28 mouse cellular contexts compared by ENCODE assay signal in genomic region chr1:39831594-39832039, GRCm38 (mm10). TPM values are rescaled to one million over a fixed set of nuclear protein-coding genes. Genes with fewer than 3 reads are reported as not detected.
A peak's percentile ranks its signal among the peaks of the same experiment; 100 is the strongest.
DNase-seq lines count a peak whose midpoint lies in the region; ATAC-seq and TF ChIP-seq lines count a peak whose summit lies in the region.
"Had no signal": no experiment of that assay in that cellular context is flagged by ENCODE, and none has a peak within 500 bp of the region (broad histone marks: within the 10 kb centered on the region; RNA-seq: fewer than 3 reads in every experiment).

No protein-coding gene starts in this region.

- no peak for DNase-seq in embryonic facial prominence, embryonic 10.5 days (ENCODE audit: low spot score)
- DNase-seq in limb, embryonic 14.5 days (ENCODE audit: low spot score), result no peak
- no peak for DNase-seq in limb, embryonic 10.5 days (ENCODE audit: low spot score)
- DNase-seq in large intestine, adult 2 months (ENCODE audit: low read depth, low spot score), result peak; percentile 59
- no peak for DNase-seq in urinary bladder, adult 18-20 months (ENCODE audit: low spot score in 2 of 2)
- DNase-seq in ovary, postnatal 36 days (ENCODE audit: low spot score), result no peak
- DNase-seq: adrenal gland, adult 8-10 months; adrenal gland, postnatal 14 days; adrenal gland, postnatal 36 days; B cell, adult 2 months; cerebellum, adult 11 months; cerebellum, adult 18-20 months; cerebellum, adult 8-10 months; cerebellum, adult 9-11 months; cerebellum, postnatal 36 days; embryo, embryonic 11 days had no signal

- H3K36me3 ChIP-seq in embryonic facial prominence, embryonic 13.5 days, result no peaks in the 10 kb centered on the region
- H3K36me3 ChIP-seq in embryonic facial prominence, embryonic 10.5 days (replicated peaks), result no peaks in the 10 kb centered on the region
- no peaks in the 10 kb centered on the region for H3K36me3 ChIP-seq in limb, embryonic 14.5 days (ENCODE audit: control insufficient read depth, insufficient read depth, low read length)
- no peaks in the 10 kb centered on the region for H3K36me3 ChIP-seq in limb, embryonic 10.5 days
- H3K36me3 ChIP-seq in intestine, embryonic 15.5 days, result no peaks in the 10 kb centered on the region
- H3K36me3 ChIP-seq: embryonic facial prominence, embryonic 12.5 days; embryonic facial prominence, embryonic 15.5 days; forebrain, embryonic 10.5 days; forebrain, embryonic 12.5 days; G1E had no signal

- TF ChIP-seq POLR2A in limb, embryonic 14.5 days (IDR thresholded peaks at IDR 0.05; ENCODE audit: borderline replicate concordance, extremely low read depth, insufficient read depth, insufficient read length), result no peak

- no peaks in the 10 kb centered on the region for H3K27me3 ChIP-seq in embryonic facial prominence, embryonic 13.5 days
- H3K27me3 ChIP-seq in embryonic facial prominence, embryonic 10.5 days (replicated peaks; ENCODE audit: low read depth, poor library complexity, severe bottlenecking), result no peaks in the 10 kb centered on the region
- H3K27me3 ChIP-seq in limb, embryonic 14.5 days (ENCODE audit: control insufficient read depth, insufficient read depth, low read length), result no peaks in the 10 kb centered on the region
- H3K27me3 ChIP-seq in limb, embryonic 10.5 days (ENCODE audit: low read depth, poor library complexity, severe bottlenecking), result no peaks in the 10 kb centered on the region
- no peaks in the 10 kb centered on the region for H3K27me3 ChIP-seq in intestine, embryonic 15.5 days (replicated peaks)
- H3K27me3 ChIP-seq: CH12.LX; embryonic facial prominence, embryonic 12.5 days; embryonic facial prominence, embryonic 15.5 days; forebrain, embryonic 12.5 days had no signal

- no peak for ATAC-seq in embryonic facial prominence, embryonic 13.5 days (ENCODE audit: insufficient number of reproducible peaks, insufficient read depth, low FRiP score, low TSS enrichment, low read depth)
- 0 out of 2 replicates have a peak, but pooled peaks have one; percentile 21 for ATAC-seq in limb, embryonic 14.5 days (ENCODE audit: low FRiP score, low read depth)
- ATAC-seq in intestine, embryonic 15.5 days, result peak; percentile 72
- ATAC-seq: CD4-positive, CD25-positive, alpha-beta regulatory T cell, adult 4 months; forebrain, embryonic 14.5 days; forebrain, embryonic 16.5 days had no signal

- peaks cover 33% of the 10 kb centered on the region for H3K4me1 ChIP-seq in embryonic facial prominence, embryonic 13.5 days
- peaks cover 22% of the 10 kb centered on the region; the same call in 1 of the 2 replicates for H3K4me1 ChIP-seq in embryonic facial prominence, embryonic 10.5 days
- peaks cover 16% of the 10 kb centered on the region for H3K4me1 ChIP-seq in limb, embryonic 14.5 days (ENCODE audit: control insufficient read depth, insufficient read depth, low read length)
- 0 out of 2 replicates have a peak, but pooled peaks cover 4% of the 10 kb centered on the region for H3K4me1 ChIP-seq in limb, embryonic 10.5 days
- H3K4me1 ChIP-seq in intestine, embryonic 15.5 days (replicated peaks), result 0 out of 2 replicates have a peak, but pooled peaks cover 4% of the 10 kb centered on the region
- H3K4me1 ChIP-seq: forebrain, embryonic 12.5 days had no signal

- no peak overlapping the region for H3K4me2 ChIP-seq in embryonic facial prominence, embryonic 13.5 days
- H3K4me2 ChIP-seq in limb, embryonic 14.5 days (replicated peaks; ENCODE audit: low read depth, low read length, severe bottlenecking), result no peak overlapping the region
- H3K4me2 ChIP-seq in intestine, embryonic 15.5 days (replicated peaks), result no peak overlapping the region
- H3K4me2 ChIP-seq: embryonic facial prominence, embryonic 12.5 days; embryonic facial prominence, embryonic 15.5 days; forebrain, embryonic 12.5 days had no signal

- peak overlapping the region; percentile 85 for H3K27ac ChIP-seq in embryonic facial prominence, embryonic 13.5 days
- no peak overlapping the region for H3K27ac ChIP-seq in embryonic facial prominence, embryonic 10.5 days (replicated peaks)
- no peak overlapping the region for H3K27ac ChIP-seq in limb, embryonic 14.5 days (replicated peaks; ENCODE audit: low read depth, low read length)
- H3K27ac ChIP-seq in limb, embryonic 10.5 days, result no peak overlapping the region
- H3K27ac ChIP-seq in intestine, embryonic 15.5 days, result no peak overlapping the region
- H3K27ac ChIP-seq: forebrain, embryonic 10.5 days; forebrain, embryonic 12.5 days had no signal

- H3K9ac ChIP-seq in embryonic facial prominence, embryonic 13.5 days, result no peak overlapping the region
- H3K9ac ChIP-seq in limb, embryonic 14.5 days (ENCODE audit: low read depth, low read length, severe bottlenecking), result no peak overlapping the region
- H3K9ac ChIP-seq in intestine, embryonic 15.5 days, result no peak overlapping the region
- H3K9ac ChIP-seq: embryonic facial prominence, embryonic 12.5 days; embryonic facial prominence, embryonic 15.5 days; forebrain, embryonic 12.5 days had no signal

- WGBS in embryonic facial prominence, embryonic 13.5 days, result 37% methylated on average over 4 of the region's 4 CpGs
- WGBS in embryonic facial prominence, embryonic 10.5 days, result 81% methylated on average over 4 of the region's 4 CpGs
- 28% methylated on average over 4 of the region's 4 CpGs for WGBS in limb, embryonic 14.5 days
- 64% methylated on average over 4 of the region's 4 CpGs for WGBS in limb, embryonic 10.5 days
- WGBS in intestine, embryonic 15.5 days, result 50% methylated on average over 4 of the region's 4 CpGs
- WGBS in large intestine, adult 2 months, result 27% methylated on average over 4 of the region's 4 CpGs

- H3K4me3 ChIP-seq in embryonic facial prominence, embryonic 13.5 days, result no peak overlapping the region
- no peak overlapping the region for H3K4me3 ChIP-seq in embryonic facial prominence, embryonic 10.5 days
- H3K4me3 ChIP-seq in limb, embryonic 14.5 days (replicated peaks; ENCODE audit: low read length), result no peak overlapping the region
- H3K4me3 ChIP-seq in limb, embryonic 10.5 days, result no peak overlapping the region
- no peak overlapping the region for H3K4me3 ChIP-seq in intestine, embryonic 15.5 days (replicated peaks)
- H3K4me3 ChIP-seq: embryonic facial prominence, embryonic 12.5 days; embryonic facial prominence, embryonic 15.5 days; erythroblast, embryonic 14.5 days; forebrain, embryonic 10.5 days; forebrain, embryonic 12.5 days had no signal

- no peaks in the 10 kb centered on the region for H3K9me3 ChIP-seq in embryonic facial prominence, embryonic 13.5 days
- no peaks in the 10 kb centered on the region for H3K9me3 ChIP-seq in embryonic facial prominence, embryonic 10.5 days
- H3K9me3 ChIP-seq in limb, embryonic 14.5 days (ENCODE audit: control insufficient read depth, low read length), result no peaks in the 10 kb centered on the region
- H3K9me3 ChIP-seq in limb, embryonic 10.5 days (replicated peaks), result no peaks in the 10 kb centered on the region
- no peaks in the 10 kb centered on the region for H3K9me3 ChIP-seq in intestine, embryonic 15.5 days
- H3K9me3 ChIP-seq: embryonic facial prominence, embryonic 15.5 days; forebrain, embryonic 10.5 days; forebrain, embryonic 12.5 days; G1E had no signal

RNA-seq across cellular contexts. Expression of gene Gm3646, which starts 26.5 kb away (rescaled TPM):
- not detected in 2 replicates for polyA plus RNA-seq in embryonic facial prominence, embryonic 13.5 days (2015; fragmentation: Nextera tagmentation; extraction: Ambion mirVana)
- not detected in 2 replicates for polyA plus RNA-seq in embryonic facial prominence, embryonic 10.5 days (2016; fragmentation: Nextera tagmentation; extraction: Ambion mirVana)
- not detected in 2 replicates for polyA plus RNA-seq in limb, embryonic 14.5 days (2012; rRNA removed)
- not detected in 2 replicates for polyA plus RNA-seq in limb, embryonic 14.5 days (2014; fragmentation: Nextera tagmentation; extraction: Ambion mirVana)
- polyA plus RNA-seq in limb, embryonic 10.5 days (2016; fragmentation: Nextera tagmentation; extraction: Ambion mirVana), result not detected in 2 replicates
- polyA plus RNA-seq in intestine, embryonic 15.5 days (2015; fragmentation: Nextera tagmentation; extraction: Ambion mirVana), result not detected in 2 replicates
- polyA plus RNA-seq in large intestine, adult 2 months (2012; rRNA removed), result not detected in 2 replicates
- polyA plus RNA-seq: CD4-positive, CD25-positive, alpha-beta regulatory T cell, adult 4 months; embryonic facial prominence, embryonic 12.5 days; embryonic facial prominence, embryonic 15.5 days; erythroblast, embryonic 14.5 days; forebrain, embryonic 10.5 days; forebrain, embryonic 12.5 days; forebrain, embryonic 14.5 days; forebrain, embryonic 16.5 days; G1E had no signal
